Mouse (Mus musculus) liver (tissue): ENCODE measurements around the gene Gins1.
A peak's percentile ranks its signal among the peaks of the same experiment; 100 is the strongest.

Source experiments
- DNase-seq: peaks from one replicate; pipeline ENCODE4 v3.0.0-alpha.2; 2020; ENCODE audit warnings: mixed read lengths

Gins1 gene

DNA sequence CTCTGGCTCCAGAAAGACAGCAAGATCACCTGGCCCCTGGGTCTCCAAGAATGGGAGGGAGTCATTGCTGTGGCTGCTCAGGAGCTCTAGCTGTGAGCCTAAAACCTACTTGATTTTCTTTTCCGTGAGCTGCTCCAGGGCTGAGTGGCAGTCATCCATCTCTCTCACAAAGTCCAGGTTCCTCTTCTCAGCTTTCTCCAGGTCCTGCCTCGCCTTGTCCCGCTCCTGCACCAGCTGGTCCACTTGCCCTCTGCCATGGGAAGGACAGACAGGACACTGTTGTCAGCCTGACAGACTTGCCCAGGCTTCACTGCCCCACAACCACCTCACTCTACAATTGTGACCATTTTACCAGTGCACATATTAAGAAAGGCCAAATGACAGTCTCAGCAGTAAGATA is 58.0 kb downstream of the Gins1 start:
- peak; percentile 1 for DNase-seq

DNA sequence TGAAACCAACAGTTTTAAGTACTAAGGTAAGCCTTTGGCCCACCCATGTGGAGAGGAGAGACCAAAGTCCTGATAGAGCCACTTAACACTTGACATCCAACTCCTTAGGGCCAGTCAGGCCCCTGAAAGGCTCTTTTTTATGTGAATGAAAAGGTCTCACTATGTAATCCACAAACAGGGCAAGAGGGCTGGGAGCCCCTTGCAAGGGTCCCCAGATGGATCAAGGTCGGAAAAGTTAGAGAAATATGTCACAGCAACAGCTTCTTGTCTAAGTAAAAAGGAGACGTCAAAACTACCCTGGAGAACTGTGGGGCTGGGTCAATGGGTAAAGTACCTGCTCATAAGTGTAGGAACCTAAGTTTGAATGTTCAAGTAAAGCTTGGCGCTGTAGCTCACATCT is 59.4 kb downstream of the Gins1 start:
- no peak for DNase-seq

DNA sequence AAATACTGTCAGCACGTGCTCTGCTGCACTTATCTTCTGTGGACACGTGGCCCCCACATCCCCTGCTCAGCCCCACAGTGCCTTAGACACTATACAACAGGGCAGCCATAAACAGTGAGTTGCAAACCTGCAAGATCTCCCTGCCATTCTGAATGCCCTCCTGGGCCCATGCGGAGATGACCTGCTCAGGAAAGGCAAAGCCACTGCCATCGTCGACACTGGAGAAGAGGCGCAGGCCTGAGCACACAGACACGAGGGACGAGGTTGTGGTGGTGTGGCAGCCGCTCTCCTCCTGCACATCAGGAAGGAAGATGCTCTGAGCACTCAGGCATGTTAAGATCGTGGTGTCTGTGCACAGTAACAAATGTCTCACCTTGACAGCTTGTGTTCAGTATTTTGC is 60.8 kb downstream of the Gins1 start:
- peak; percentile 1 for DNase-seq

DNA sequence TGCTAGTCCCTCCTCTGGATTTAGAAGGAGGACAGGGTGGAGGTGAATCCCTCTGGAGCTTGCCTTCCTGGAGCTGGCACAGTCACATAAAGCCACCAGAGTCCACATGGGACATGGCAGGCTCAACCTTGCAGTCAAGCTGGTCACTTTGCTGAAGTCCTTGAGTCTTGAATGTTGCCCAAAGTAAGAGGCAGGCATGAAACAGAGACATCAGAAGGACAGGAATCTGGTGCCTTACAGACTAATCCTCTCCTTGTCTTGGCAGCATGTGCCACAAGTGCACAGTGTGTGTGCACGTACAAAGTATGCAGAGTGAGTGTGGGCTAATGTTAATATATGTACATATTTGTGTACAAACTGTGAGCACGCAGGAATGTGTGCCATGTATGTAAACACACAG is 62.3 kb downstream of the Gins1 start:
- DNase-seq, result peak; percentile 1

DNA sequence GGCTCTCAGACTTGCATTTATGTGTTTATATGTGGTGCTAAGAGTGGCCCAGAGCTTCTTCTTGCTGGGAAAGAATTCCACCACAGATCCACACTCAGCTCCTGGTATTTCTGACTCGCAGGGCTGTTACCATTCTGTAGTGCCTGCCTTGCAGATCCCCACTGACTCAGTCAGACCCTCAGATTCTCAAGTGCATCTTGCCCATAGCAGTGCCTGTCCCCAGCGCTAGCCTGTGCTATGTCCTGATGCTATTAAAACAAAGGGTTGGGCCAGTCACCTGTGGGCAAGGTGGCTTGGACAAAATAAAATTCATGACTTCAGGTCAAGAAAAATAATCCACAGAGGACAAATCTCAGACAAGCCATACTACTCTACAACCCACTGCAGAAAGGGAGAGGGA is 64.0 kb downstream of the Gins1 start:
- peak; percentile 1 for DNase-seq

DNA sequence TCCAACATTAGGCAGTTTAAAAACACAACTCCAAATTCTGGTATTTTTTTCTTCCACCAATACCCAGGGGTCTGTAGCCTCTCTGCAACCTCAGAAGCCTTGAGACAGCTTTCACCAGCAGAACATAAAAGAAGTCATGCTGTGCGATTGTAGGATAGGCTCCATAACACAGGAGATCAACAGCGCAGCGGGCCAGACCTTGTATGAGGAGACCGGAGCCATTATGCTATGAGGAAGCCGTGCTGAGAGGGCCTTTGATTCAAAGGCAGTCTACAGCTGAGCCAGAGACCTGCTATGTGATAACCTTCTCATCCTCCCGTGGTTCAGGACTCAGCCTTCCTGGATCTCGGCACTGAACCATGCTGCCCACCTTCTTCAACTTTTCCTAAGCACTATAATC is 66.7 kb downstream of the Gins1 start:
- DNase-seq, result peak; percentile 2

DNA sequence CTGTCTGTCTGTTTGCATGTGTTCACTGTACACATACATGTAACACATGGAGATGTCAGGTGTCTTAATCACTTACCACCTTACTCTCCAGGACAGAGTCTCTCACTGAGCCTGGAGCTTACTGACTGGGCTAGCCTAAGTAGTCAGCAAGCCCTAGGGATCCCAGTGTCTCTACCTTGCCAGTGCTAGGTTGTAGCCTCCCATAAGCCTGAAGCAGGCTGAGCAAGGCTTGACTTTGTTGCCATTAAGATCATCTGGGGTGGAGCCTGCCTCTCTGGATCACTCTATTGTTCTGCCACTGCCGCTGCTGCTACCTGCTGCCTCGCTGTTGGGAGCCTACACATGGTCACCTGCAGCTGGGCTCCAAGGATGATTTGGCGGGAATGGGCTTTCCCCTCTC is 67.5 kb downstream of the Gins1 start:
- DNase-seq, result peak; percentile 1

DNA sequence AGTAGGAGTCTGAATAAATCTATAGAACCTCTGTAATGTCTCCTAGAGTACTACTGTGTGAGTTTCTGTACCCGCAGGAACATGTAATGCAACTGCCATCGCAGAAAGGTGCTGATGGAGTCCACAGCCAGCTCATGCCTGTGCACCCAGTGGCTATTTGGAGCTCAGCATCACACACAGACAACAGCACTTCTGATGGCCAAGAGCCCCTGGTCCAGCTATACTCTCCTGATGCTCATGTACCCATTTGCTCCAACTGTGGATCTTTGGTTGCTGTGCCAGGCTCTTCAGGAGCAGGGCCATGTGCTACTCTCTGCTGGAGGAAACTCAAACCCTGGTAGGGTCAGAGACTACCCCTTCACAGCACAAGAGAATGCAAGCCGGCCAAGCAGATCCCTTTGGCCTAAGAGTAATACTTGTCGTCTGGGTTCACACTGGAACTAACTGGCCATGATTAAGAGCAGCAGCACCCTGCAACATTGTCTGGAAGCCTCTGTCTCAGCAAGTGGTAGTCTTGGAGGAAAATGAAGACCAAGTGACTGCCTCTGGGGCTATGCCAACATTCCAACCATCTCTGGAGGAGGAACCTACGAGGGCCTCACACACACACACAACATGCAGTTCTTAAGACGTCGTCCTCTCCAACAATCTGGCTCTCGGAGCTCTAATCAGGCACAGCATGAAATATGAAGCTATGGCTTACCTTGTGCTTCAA is 68.4 kb downstream of the Gins1 start:
- DNase-seq, result peak; percentile 1

DNA sequence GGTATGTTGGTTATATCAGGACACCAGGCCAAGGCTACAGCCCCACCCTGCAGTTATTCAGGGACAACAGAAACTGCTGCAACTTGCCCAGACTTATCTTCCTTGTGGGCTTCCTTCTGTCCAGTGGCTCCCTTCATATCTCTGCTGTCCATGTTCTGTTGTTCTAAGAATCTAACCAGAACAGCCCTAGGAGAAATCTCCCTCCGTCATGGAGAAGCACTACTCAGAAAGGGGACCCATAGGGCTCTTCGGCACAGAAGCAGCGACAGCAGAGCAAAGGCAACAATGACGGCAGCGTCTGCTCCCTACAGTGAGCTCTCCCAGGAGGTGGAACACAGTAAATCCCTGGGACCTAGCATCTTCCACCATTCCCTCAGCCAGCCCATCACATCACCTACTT is 71.7 kb downstream of the Gins1 start:
- peak; percentile 66 for DNase-seq

- DNase-seq, result peak; percentile 2
Measured at GRCm38 (mm10) chr2:150977676-150978075, 72.5 kb downstream of the Gins1 start.

GRCm38 (mm10) chr2:150978791-150979190 is 73.6 kb downstream of the Gins1 start:
- peak; percentile 1 for DNase-seq

DNA sequence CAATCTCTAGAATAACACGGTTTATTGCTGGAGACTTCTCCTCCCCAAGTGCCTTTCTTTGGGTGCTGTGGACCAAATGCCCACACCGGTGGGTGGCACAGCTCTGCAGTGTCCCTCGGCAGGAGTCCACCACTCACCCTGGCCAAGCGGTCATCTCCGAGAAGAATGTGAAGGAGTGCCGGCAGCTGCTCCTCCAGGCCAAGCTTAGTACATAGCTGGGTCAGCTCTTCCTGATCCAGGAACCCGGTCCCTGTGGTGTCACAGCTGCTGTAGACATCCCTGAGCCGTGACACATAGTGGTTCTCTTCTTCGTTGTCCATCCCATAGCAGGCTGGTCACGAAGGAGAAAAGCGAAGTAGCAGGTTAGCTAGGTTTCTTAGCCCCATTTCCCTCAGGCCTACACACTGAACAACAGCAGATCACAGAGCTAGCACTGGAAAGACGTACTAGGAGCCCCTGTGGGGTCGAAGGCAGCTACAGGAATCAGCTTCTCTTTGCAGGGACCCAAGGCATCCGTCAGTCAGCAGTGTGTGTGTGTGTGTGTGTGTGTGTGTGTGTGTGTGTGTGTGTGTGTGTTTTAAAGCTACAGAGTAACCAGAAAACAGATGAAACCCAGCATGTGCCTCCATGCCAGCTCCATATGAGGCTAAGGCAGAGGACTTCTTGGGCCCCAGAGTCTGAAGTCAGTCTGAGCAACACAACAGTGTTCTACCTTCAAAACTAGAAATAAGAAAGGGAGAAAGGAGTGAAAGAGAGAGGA is 74.8 kb downstream of the Gins1 start:
- DNase-seq, result peak; percentile 2
